Mouse (Mus musculus) neural tube, embryonic 11.5 days (tissue): ENCODE results near the gene Psmf1. TPM values are rescaled to one million over a fixed set of nuclear protein-coding genes. Genes with fewer than 3 reads are reported as not detected.
A peak's percentile ranks its signal among the peaks of the same experiment; 100 is the strongest.

Experiments used
- ATAC-seq: fragments of 200-750 bp; cut with Nextera tagmentation; 2 replicates; pipeline ENCODE4 v1.8.0; 2017; ENCODE audit warnings: moderate number of reproducible peaks, mild to moderate bottlenecking, moderate TSS enrichment, moderate library complexity; ENCODE audit not compliant: insufficient read depth, low FRiP score, low TSS enrichment
- DNase-seq: peaks from one replicate; pipeline ENCODE4 v3.0.0-alpha.2; 2015; ENCODE audit warnings: low spot score
- H3K27ac ChIP-seq: fragments of 300-500 bp; sonication (generic); 2 replicates; pipeline ENCODE4 v1.5.1; 2014; ENCODE audit warnings: low read depth, mild to moderate bottlenecking, low read length
- H3K27me3 ChIP-seq: fragments of 300-500 bp; sonication (generic); 2 replicates; pipeline ENCODE4 v1.6.1; 2014; ENCODE audit warnings: mild to moderate bottlenecking, low read length, mixed read lengths; ENCODE audit not compliant: control insufficient read depth, insufficient read depth
- H3K36me3 ChIP-seq: fragments of 300-500 bp; sonication (generic); 2 replicates; pipeline ENCODE4 v1.6.1; 2014; ENCODE audit warnings: mild to moderate bottlenecking, low read length, moderate library complexity, mixed read lengths; ENCODE audit not compliant: control insufficient read depth, insufficient read depth
- H3K4me1 ChIP-seq: fragments of 300-500 bp; sonication (generic); 2 replicates; pipeline ENCODE4 v1.6.1; 2014; ENCODE audit warnings: low read length, mixed read lengths; ENCODE audit not compliant: control insufficient read depth, insufficient read depth
- H3K4me2 ChIP-seq: fragments of 300-500 bp; sonication (generic); 2 replicates; pipeline ENCODE4 v1.6.1; 2014; ENCODE audit warnings: low read depth, mild to moderate bottlenecking, moderate library complexity
- H3K4me3 ChIP-seq: fragments of 300-500 bp; sonication (generic); 2 replicates; pipeline ENCODE4 v1.5.1; 2014; ENCODE audit warnings: low read depth, low read length
- H3K9ac ChIP-seq: fragments of 300-500 bp; sonication (generic); 2 replicates; pipeline ENCODE4 v1.6.1; 2014; ENCODE audit warnings: mild to moderate bottlenecking, low read length
- H3K9me3 ChIP-seq: fragments of 300-500 bp; sonication (generic); 2 replicates; pipeline ENCODE4 v1.6.1; 2016; ENCODE audit warnings: low read length; ENCODE audit not compliant: control insufficient read depth
- WGBS: fragments of 180-500 bp; shearing (Covaris S2); extraction: QIAGEN DNeasy Blood & Tissue Kit; methylation state at CpG from one replicate; pipeline ENCODE4 v1.1.7; 2014; 5-methylcytosine and 5-hydroxymethylcytosine counted together
- polyA plus RNA-seq: library from polyadenylated mRNA; unstranded; fragments of >200 nt; fragmentation: Nextera tagmentation; extraction: Ambion mirVana; gene quantifications from 2 replicates; pipeline ENCODE4 v1.2.1, GENCODE M21; 2014

Gene Psmf1
- polyA plus RNA-seq, 1 experiment from 2014 or later = 52.6 TPM

DNA sequence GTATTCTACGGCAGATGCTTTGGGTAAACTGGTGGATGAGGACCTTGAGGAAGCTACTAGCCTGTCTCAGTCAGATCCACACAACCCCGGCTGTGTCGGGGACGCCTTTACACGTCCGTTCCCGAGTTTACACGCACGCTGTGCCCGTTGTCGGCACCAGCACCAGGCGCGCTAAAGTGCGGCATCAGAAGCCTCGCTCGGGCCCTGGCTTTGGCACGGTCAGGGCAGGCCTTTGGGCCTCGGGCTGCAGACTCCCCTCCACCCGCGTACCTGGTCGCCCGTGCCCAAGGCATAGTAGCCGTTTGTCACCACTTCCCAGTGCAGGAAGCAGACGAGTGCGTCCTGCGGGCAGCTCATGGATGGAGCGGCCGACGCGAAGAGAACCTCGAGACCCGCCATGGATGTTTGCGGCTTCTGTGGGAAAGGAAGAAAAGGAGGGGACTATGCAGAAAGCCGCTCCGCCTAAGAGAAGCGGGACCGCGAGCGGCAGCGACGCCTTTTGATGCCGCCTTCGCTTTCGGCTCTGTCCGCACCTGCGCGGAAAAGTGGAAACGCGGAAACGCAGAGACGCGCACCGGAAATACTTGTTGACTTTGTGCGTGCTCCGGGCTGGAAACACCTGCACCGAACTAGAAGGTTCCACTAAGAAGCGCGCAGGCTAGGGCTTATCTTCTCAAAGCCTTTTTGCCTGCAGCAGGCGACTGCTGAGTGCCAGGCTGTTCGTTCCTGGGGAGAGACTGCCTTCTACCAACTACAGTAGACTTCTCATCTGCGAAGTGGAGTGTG lies 3.1 kb downstream of the Psmf1 start:
- no peaks in the 10 kb centered on the region for H3K9me3 ChIP-seq
- peak overlapping the region; percentile 79 for H3K4me3 ChIP-seq
- H3K27ac ChIP-seq = 0 out of 2 replicates have a peak overlapping the region, but pooled peaks have one; percentile 45
- DNase-seq = peak; percentile 86
- ATAC-seq = peak; percentile 86
- 0 out of 2 replicates have a peak, but pooled peaks cover 2% of the 10 kb centered on the region for H3K27me3 ChIP-seq
- under 1% methylated on average over 61 of the region's 61 CpGs for WGBS
- H3K9ac ChIP-seq = peak overlapping the region; percentile 81
- peak overlapping the region; percentile 61 for H3K4me2 ChIP-seq
- no peaks in the 10 kb centered on the region for H3K36me3 ChIP-seq
- peaks cover 9% of the 10 kb centered on the region; the same call in 1 of the 2 replicates for H3K4me1 ChIP-seq

DNA sequence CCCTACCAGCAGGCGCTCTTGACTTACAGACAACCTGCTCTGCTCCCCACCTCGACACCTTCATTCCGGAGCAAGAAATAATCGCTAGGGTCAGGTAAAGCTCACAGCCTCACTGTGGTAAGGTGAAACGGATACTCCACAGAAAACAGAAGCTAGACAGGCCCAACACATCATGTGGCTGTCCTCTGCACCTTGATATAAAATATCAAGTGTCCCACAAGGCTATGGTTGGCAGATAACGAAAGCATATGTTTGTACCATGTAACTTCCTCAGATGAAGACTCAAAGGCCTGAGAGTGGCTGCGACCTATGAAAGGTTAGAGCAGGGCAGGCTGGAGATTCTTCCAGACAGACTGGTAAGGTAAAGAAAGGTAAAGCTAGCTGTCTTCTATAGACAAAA lies 4.5 kb downstream of the Psmf1 start:
- Histone ChIP-seq H3K4me2 (no peak overlapping the region), H3K4me1 (peaks cover 9% of the 10 kb centered on the region; the same call in 1 of the 2 replicates), H3K9ac (no peak overlapping the region), H3K27ac (no peak overlapping the region), H3K27me3 (0 out of 2 replicates have a peak, but pooled peaks cover 2% of the 10 kb centered on the region), H3K9me3 (no peaks in the 10 kb centered on the region), H3K4me3 (no peak overlapping the region), H3K36me3 (no peaks in the 10 kb centered on the region)
- WGBS = 92% methylated on average over 7 of the region's 7 CpGs
- no peak for DNase-seq
- no peak for ATAC-seq

DNA sequence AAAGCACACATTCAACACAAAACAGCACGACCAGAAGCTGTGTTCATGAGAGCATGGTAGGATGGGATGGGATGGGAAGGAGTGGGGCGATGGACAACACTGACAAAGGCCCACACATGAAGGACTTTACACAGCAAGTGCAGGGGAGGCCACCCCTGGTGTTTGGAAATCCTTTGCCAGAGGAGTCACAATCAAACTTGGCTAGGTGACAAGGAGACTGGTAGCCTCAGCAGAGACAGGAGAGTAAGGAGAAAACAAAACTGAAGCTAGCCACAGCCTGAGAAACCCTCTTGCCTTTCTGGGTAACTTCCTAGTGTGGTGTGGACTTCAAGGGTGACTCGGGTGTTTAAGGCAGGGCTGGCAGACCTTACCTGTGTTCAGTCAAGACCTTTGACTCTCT lies 4.9 kb downstream of the Psmf1 start:
- DNase-seq = no peak
- WGBS = 95% methylated on average over 3 of the region's 3 CpGs
- no peak for ATAC-seq
- Histone ChIP-seq H3K9ac (no peak overlapping the region), H3K4me2 (no peak overlapping the region), H3K36me3 (no peaks in the 10 kb centered on the region), H3K27me3 (0 out of 2 replicates have a peak, but pooled peaks cover 2% of the 10 kb centered on the region), H3K4me1 (peaks cover 9% of the 10 kb centered on the region; the same call in 1 of the 2 replicates), H3K4me3 (no peak overlapping the region), H3K27ac (no peak overlapping the region), H3K9me3 (no peaks in the 10 kb centered on the region)

DNA sequence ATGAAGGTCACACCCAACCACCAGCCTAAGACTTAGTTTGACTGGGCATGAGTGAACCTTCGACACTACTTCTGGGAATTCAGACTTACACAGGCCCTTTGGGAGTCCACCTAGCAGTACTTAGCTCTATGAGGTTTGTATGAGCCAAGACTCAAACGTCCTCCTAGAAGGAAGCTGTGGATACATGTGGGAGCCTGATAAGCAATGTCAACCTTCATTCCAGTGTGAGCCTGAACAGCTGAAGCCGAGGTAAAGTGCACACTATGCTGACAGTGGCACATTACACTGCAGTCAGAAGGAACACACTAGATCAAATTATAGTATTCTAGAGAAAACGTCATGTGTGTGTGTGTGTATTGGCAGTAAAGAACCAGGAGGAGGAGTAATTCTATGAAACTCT lies 5.5 kb downstream of the Psmf1 start:
- ATAC-seq = no peak
- no peak overlapping the region for H3K27ac ChIP-seq
- H3K36me3 ChIP-seq = no peaks in the 10 kb centered on the region
- no peak overlapping the region for H3K4me3 ChIP-seq
- no peak overlapping the region for H3K9ac ChIP-seq
- H3K4me2 ChIP-seq = no peak overlapping the region
- H3K4me1 ChIP-seq = peaks cover 9% of the 10 kb centered on the region; the same call in 1 of the 2 replicates
- 80% methylated on average over 4 of the region's 4 CpGs for WGBS
- H3K27me3 ChIP-seq = no peaks in the 10 kb centered on the region
- DNase-seq = no peak
- H3K9me3 ChIP-seq = no peaks in the 10 kb centered on the region

DNA sequence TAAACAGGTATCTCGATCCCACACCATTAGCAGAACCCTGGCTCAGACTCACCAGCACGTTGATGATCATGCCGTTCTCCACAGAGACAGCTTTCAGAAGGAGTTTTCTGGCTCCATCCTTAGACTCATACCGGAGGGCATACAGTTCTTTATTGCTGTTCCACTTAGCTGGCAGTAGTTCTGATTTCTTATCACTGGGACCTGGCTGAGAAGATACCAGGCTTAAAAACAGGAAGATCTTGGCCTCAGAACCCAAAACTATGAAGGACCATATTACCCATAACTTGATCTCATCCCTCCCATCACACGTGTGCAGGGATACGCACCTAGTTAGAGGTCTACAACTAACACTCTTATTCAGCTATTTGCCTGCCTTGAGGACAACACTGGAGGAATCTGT lies 8.6 kb downstream of the Psmf1 start:
- Histone ChIP-seq H3K4me1 (peaks cover 8% of the 10 kb centered on the region; the same call in 1 of the 2 replicates), H3K9ac (no peak overlapping the region), H3K36me3 (no peaks in the 10 kb centered on the region), H3K9me3 (no peaks in the 10 kb centered on the region), H3K27me3 (no peaks in the 10 kb centered on the region), H3K4me2 (no peak overlapping the region), H3K27ac (no peak overlapping the region), H3K4me3 (no peak overlapping the region)
- WGBS = 96% methylated on average over 6 of the region's 6 CpGs
- DNase-seq = no peak
- ATAC-seq = no peak

DNA sequence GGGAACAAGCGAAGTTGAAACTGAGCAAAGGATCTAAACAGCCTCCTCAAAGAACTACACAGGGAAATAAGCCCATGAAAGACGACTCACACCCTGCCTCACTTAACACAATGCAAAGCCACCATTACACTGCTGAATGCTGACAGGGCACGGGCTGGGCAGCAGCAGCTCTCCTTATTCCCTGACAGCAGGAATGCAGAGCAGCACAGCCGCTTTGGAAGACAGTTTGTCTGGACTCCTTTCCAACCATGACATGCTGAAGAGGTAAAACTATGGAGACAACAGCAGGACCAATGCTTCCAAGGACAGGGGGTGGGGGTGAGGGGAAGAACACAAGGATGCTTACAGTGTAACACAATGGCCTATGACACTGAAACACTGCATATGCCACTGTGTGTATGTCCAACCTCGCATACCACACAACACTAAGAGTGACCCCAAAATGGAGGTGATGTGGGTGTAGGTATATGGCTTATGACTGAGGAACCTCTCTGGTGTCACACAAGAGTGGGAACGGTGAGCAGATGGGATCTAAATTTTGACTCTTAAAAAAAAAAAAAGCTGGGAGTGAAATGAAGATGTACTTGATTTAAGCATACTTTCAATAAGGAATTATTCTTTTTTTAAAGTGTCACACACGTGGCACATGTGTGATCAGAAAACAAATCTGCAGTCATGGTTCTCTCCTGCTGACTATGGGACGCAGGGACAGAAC lies 10.7 kb downstream of the Psmf1 start:
- no peak for ATAC-seq
- DNase-seq = no peak
- H3K9me3 ChIP-seq = no peaks in the 10 kb centered on the region
- no peak overlapping the region for H3K4me3 ChIP-seq
- H3K4me1 ChIP-seq = no peaks in the 10 kb centered on the region
- H3K9ac ChIP-seq = no peak overlapping the region
- no peak overlapping the region for H3K4me2 ChIP-seq
- 0 out of 2 replicates have a peak, but pooled peaks cover 3% of the 10 kb centered on the region for H3K36me3 ChIP-seq
- 87% methylated on average over 8 of the region's 8 CpGs for WGBS
- no peak overlapping the region for H3K27ac ChIP-seq
- no peaks in the 10 kb centered on the region for H3K27me3 ChIP-seq

DNA sequence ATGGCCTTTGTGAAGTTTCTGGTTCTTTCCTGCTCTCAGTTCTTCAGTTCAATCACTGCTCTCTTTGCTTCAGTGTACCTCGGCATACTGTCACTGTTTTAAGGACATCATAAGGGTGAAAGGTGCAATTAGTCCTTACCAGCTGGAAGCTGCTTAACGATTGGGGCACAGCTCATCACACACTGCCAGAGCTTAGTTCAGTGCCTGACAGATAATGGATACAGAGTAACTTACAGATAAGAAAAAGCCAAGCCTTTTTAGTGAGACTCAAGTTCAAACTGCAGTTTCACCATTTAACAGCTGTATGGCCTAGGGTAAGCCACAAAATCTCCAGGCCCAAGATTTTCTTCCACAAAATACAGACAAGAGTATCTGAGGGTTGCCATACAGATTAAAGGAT lies 19.9 kb downstream of the Psmf1 start:
- H3K4me3 ChIP-seq = no peak overlapping the region
- H3K27ac ChIP-seq = no peak overlapping the region
- H3K4me1 ChIP-seq = no peaks in the 10 kb centered on the region
- no peak overlapping the region for H3K4me2 ChIP-seq
- H3K27me3 ChIP-seq = no peaks in the 10 kb centered on the region
- WGBS = 89% methylated on average over 2 of the region's 2 CpGs
- H3K9me3 ChIP-seq = no peaks in the 10 kb centered on the region
- ATAC-seq = no peak
- H3K9ac ChIP-seq = no peak overlapping the region
- DNase-seq = no peak
- peaks cover 8% of the 10 kb centered on the region for H3K36me3 ChIP-seq

DNA sequence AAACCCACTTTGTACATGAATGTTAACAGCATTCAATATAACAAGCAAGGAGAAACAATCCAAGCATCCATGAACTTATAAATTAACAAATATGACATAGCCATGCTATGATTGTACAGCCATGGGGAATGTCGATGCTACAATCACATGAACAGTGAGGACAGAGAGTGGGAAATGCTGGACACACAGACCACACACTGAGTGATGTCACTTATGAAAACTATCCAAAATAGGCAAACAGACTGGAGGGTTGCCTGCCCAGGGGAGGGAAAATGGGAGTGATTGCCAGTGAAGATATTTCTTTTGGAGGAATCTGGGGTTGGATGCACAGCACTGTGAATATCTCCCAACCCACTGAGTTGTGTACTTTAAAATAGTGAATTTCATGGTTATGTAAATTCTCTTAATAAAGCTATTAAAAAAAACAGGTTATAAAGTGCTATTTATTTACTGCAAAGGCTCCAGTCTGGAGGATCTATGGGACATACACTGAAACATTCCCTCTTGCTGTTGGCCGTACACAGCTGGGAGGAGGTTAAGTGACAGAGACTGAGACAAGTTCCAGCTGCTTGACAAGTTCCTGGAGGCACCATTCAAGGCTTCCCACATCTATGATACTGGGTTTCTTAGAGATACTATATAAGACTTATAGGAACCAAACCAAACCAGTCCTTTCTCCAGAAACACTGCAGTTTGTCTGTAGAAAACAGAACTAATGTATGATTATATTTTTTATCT lies 27.5 kb downstream of the Psmf1 start:
- H3K36me3 ChIP-seq = peaks cover 4% of the 10 kb centered on the region
- DNase-seq (no peak), ATAC-seq (no peak)
- no peaks in the 10 kb centered on the region for H3K9me3 ChIP-seq
- no peaks in the 10 kb centered on the region for H3K27me3 ChIP-seq
- no peak overlapping the region for H3K27ac ChIP-seq
- no peaks in the 10 kb centered on the region for H3K4me1 ChIP-seq
- H3K9ac ChIP-seq = no peak overlapping the region
- no peak overlapping the region for H3K4me2 ChIP-seq
- 97% methylated on average over 2 of the region's 2 CpGs for WGBS
- no peak overlapping the region for H3K4me3 ChIP-seq
